Mouse (Mus musculus): ENCODE results near the gene Vasp. TPM values are rescaled to one million over a fixed set of nuclear protein-coding genes. Genes with fewer than 3 reads are reported as not detected.

Vasp gene
- total RNA-seq, 2 experiments from 2014 or later, result 34.6 to 56.6 TPM

DNA sequence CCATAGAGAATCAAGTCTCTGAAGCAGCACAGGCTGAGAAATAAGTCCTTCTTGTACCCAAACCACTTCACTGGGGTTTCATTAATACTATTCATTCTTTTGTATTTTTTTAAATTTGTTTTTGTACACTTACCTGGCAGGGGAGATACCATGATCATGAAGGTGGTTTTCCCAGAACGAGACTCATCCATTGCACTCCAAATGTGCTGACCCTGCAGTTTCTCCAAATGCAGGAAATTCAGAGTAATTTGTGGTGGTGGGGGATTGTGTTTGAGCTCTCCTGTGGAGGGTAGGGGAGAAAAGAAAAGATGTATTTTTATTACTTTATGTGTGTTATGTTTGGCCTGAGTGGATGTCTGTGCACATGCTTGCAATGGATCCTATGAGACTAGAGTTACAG, 29.6 kb downstream of the Vasp start:
- no peak for ATAC-seq (replicated peaks; ENCODE audit: low FRiP score, poor library complexity, severe bottlenecking)

GRCm38 (mm10) chr7:19240905-19241463, 30.6 kb downstream of the Vasp start:
- ATAC-seq (replicated peaks; ENCODE audit: low FRiP score, poor library complexity, severe bottlenecking), result no peak

DNA sequence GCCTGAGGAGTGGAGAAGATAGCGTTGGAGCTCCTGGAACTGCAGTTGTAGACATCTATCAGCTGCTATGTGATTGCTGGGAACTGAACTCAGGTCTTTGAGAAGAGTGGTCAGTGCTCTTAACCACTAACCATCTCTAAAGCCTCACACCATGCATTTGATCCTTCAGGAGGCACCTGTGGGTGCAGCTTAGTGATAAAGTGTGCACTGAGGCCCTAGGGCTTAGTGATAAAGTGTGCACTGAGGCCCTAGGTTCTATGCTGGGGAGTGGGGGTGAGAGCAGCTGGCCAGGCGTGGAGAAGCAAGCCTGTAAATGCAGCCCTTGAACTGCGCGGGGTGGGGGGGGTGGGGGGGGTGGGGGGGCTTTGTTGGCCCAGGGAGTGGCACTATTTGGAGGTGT, 31.6 kb downstream of the Vasp start:
- ATAC-seq (replicated peaks; ENCODE audit: low FRiP score, poor library complexity, severe bottlenecking), result peak; percentile 41; the same call in 1 of the 2 replicates

DNA sequence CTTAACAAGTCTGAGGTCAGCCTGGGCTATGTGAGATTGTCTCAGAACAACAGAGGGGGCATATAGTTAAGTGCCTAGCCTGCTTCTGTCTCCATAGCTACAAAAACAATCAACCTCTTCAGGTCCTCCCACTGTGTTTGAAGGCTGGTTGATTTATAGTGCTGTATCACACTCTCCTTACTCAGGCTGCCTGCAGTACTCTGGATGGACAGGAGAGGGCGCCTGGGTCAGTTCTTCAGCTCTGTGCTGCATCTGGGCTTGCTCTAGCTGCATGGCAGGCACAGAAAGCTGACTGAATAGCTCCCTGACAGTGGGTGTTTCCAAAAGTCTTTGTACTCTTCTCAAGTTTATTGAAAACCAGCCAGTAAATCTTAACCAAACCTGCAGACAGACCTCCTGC, 32.2 kb downstream of the Vasp start:
- peak; percentile 90 for ATAC-seq (replicated peaks; ENCODE audit: low FRiP score, poor library complexity, severe bottlenecking)

DNA sequence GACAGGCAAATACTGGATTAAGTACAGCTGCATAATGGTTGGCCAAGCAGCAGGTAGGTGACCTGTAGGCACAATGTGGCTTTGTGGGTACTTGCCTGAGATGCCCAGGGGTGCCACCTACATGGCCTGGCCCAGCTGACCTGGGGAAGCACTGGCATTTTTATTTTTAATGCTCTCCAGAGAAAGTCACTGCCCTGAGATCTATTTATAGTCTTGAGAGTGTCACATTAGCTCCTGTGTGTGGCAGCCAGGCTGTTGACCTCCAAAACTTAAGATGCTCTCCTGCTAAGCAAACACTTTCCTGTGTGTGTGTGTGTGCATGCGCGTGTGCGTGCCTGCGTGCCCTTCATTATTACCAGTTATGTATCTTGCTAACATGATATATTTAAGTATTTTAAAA, 33.3 kb downstream of the Vasp start:
- ATAC-seq (replicated peaks; ENCODE audit: low FRiP score, poor library complexity, severe bottlenecking), result no peak

GRCm38 (mm10) chr7:19236411-19236810, 35.2 kb downstream of the Vasp start:
- no peak for ATAC-seq (replicated peaks; ENCODE audit: low FRiP score, poor library complexity, severe bottlenecking)

- no peak for ATAC-seq (replicated peaks; ENCODE audit: low FRiP score, poor library complexity, severe bottlenecking)
These were observed 36.4 kb downstream of the Vasp start for GRCm38 (mm10) chr7:19235092-19235671.

DNA sequence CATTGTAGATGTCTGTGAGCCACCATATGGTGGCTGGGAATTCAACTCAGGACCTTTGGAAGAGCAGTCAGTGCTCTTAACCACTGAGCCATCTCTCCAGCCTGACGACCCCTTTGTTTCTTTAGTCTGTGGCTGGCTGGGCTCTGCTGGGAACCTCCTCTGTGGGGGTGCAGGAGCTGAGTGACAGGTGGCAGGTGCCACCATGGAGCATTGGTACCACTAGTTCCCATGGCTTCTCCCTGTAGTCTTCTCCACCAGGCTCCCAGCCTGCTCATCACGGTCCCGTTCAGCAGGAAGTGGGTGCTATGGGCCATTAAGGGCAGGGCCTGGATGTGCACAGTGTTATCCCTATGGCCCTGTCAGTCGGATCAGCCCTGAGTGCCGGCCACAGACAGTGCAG, 37.0 kb downstream of the Vasp start:
- no peak for ATAC-seq (replicated peaks; ENCODE audit: low FRiP score, poor library complexity, severe bottlenecking)

DNA sequence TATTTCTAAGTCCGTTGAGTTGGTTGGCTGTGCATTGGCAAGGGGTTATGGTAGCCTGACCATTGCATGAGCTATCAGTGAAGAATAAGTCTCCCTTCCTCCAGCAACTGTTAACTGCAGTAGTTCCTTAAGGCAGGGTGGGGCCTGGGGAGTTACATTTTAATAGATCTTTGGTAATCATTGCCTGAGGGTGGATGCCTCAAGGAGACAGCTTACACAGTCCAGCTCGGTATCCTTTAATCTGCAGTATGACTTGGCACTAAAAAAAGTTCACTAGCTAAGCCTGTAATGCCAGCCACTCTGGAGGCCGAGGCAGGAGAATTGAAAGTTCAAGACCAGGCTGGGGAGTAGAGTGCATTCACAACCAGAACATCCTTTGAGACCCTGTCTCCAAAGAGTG, 39.8 kb downstream of the Vasp start:
- ATAC-seq (replicated peaks; ENCODE audit: low FRiP score, poor library complexity, severe bottlenecking), result no peak

- ATAC-seq (replicated peaks; ENCODE audit: low FRiP score, poor library complexity, severe bottlenecking), result no peak
These were observed 40.7 kb downstream of the Vasp start for GRCm38 (mm10) chr7:19230899-19231298.

DNA sequence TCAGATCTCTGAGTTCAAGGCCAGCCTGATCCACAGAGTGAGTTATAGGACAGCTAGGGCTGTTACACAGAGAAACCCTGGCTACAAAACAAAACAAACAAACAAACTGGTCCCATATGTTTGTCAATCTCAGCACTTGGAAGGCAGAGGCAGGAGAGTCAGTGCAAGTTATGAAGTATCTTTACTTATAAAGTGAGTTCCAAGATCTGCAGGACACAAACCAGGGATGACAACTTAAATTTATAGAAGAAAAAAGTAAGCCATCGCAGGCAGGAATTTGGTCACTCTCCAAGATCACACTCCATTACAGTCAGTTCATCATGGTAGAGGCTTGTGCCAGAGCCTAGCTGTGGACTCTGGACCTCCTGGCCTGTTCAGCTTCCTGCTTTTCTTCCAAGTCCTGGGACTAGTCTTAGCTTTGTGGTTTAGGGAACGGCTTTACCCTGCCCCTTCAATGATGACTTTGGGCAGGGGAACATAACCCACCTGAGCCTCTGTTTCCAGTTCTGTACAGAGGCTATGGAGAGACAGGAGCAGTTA, 41.5 kb downstream of the Vasp start:
- no peak for ATAC-seq (replicated peaks; ENCODE audit: low FRiP score, poor library complexity, severe bottlenecking)

- ATAC-seq (replicated peaks; ENCODE audit: low FRiP score, poor library complexity, severe bottlenecking), result no peak
These were observed 42.2 kb downstream of the Vasp start for GRCm38 (mm10) chr7:19229404-19229803.

GRCm38 (mm10) chr7:19228793-19229148, 42.8 kb downstream of the Vasp start:
- ATAC-seq (replicated peaks; ENCODE audit: low FRiP score, poor library complexity, severe bottlenecking), result no peak

DNA sequence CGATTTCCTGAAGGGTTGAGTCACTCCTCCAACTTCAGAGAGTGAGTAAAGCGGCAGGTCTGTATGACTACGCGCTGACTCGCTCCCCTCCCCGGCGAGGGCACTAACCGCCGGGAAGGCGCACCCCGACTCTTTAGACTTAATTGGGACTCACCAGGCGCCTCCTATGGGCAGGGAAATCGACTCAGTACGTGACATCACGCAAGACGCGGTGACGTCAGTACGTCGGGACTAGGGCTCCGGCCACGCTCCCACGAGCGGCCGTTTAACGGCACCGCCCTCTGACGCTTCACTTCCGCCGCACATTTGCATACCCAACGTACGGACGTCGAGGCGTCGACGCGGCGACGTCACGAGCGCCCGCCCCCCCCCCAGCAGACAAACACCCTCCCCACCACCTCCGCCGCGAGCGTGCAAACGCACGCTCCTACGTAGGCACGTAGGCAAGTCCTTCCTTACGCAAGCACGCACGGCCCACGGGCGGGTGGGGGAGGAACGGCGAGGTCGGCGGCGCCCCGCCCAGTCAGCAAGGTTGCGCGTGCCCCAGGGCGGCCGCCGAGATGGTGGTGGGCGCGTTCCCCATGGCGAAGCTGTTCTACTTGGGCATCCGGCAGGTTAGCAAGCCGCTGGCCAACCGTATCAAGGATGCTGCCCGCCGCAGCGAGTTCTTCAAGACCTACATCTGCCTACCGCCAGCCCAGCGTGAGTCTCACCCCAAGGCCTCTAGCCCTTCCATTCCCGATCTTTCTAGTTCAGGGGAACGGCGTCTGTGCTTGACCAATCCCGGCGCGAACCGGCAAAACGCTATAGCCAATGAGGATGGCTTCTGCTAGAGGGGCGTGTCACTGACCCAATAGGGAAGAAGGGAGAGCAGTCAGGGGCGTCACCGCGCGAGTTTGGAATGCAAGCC, 43.5 kb downstream of the Vasp start, which contains the start of gene Opa3:
Gene Opa3 (plus strand): TSS at position 452 of the 910 bp plus-strand sequence.
- peak; percentile 78 for ATAC-seq (replicated peaks; ENCODE audit: low FRiP score, poor library complexity, severe bottlenecking)

GRCm38 (mm10) chr7:19226817-19227797, 44.5 kb downstream of the Vasp start:
- peak; percentile 18 for ATAC-seq (replicated peaks; ENCODE audit: low FRiP score, poor library complexity, severe bottlenecking)

- peak; percentile 25 for ATAC-seq (replicated peaks; ENCODE audit: low FRiP score, poor library complexity, severe bottlenecking)
These were observed 46.7 kb downstream of the Vasp start for GRCm38 (mm10) chr7:19224933-19225332.

GRCm38 (mm10) chr7:19222875-19223274, 48.7 kb downstream of the Vasp start:
- no peak for ATAC-seq (replicated peaks; ENCODE audit: low FRiP score, poor library complexity, severe bottlenecking)

DNA sequence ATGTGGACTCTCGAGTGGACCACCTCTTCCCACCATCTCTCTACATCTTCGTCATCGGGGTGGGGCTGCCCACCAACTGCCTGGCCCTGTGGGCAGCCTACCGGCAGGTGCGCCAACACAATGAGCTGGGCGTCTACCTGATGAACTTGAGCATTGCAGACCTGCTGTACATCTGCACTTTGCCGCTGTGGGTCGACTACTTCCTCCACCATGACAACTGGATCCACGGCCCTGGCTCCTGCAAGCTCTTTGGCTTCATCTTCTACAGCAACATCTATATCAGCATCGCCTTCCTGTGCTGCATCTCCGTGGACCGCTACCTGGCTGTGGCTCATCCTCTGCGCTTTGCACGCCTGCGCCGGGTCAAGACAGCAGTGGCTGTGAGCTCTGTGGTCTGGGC, 49.4 kb downstream of the Vasp start:
- ATAC-seq (replicated peaks; ENCODE audit: low FRiP score, poor library complexity, severe bottlenecking), result no peak

- ATAC-seq (replicated peaks; ENCODE audit: low FRiP score, poor library complexity, severe bottlenecking), result no peak
These were observed 51.6 kb downstream of the Vasp start for GRCm38 (mm10) chr7:19220061-19220460.

DNA sequence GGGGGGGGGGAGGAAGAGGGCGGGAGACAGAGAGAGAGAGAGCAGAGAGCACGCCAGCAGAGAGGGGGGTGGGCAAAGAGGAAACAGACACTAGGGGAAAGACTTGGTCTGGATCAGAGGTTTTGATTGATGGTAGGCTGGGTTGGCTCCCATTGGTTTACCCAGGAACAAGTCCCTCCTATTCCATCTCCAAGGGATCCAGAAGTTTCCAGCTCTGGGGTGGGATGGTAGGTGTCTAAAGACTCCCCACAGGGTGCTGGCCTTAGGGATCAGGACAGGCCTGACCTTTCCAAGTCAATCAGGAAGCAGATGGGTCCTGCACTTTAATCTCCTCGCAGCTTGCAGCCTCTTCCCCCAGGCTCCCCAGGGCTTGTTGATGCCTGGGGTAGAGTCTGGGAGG, 53.7 kb downstream of the Vasp start:
- no peak for ATAC-seq (replicated peaks; ENCODE audit: low FRiP score, poor library complexity, severe bottlenecking)
